Mouse (Mus musculus) C2C12 (cell line): ENCODE measurements around the gene Uhrf1bp1l.

Experiments
- CEBPB ChIP-seq: IDR thresholded peaks from one replicate; pipeline ENCODE4 v1.6.1; 2011; ENCODE audit warnings: low read depth, mild to moderate bottlenecking, control low read depth, moderate library complexity
- CTCF ChIP-seq: IDR thresholded peaks from one replicate; pipeline ENCODE4 v1.5.1; 2011; ENCODE audit not compliant: control insufficient read depth, insufficient read depth, insufficient read length
- MAX ChIP-seq: IDR thresholded peaks from one replicate; pipeline ENCODE4 v1.6.1; 2011; ENCODE audit warnings: mild to moderate bottlenecking, control low read depth
- MYOG ChIP-seq: IDR thresholded peaks from one replicate; pipeline ENCODE4 v1.6.1; 2011; ENCODE audit not compliant: control insufficient read depth, insufficient read length; ENCODE audit errors: extremely low read depth
- USF1 ChIP-seq: IDR thresholded peaks from one replicate; pipeline ENCODE4 v1.6.1; 2011; ENCODE audit warnings: low read depth, mild to moderate bottlenecking, control low read depth, moderate library complexity

- no peak for TF ChIP-seq CTCF
- no peak for TF ChIP-seq USF1
- TF ChIP-seq CEBPB: no peak
- TF ChIP-seq MYOG: no peak
- no peak for TF ChIP-seq MAX
Observed at GRCm38 (mm10) chr10:89755231-89755630, 10.4 kb downstream of the Uhrf1bp1l start.
